Mouse (Mus musculus): ENCODE measurements around the gene Mlc1.

Mlc1 gene

GRCm38 (mm10) chr15:88978281-88979137, at the start of gene Mlc1:
TSS of gene Mlc1 (minus strand) at chr15:88979007.
- no peak for DNase-seq

- no peak for DNase-seq
Observed at GRCm38 (mm10) chr15:89020492-89020891, 41.7 kb upstream of the Mlc1 start.

GRCm38 (mm10) chr15:89020085-89020484, 41.3 kb upstream of the Mlc1 start:
- no peak for DNase-seq

GRCm38 (mm10) chr15:89016722-89017121, 37.9 kb upstream of the Mlc1 start:
- DNase-seq: no peak

GRCm38 (mm10) chr15:89007781-89008180, 29.0 kb upstream of the Mlc1 start:
- no peak for DNase-seq

- DNase-seq: no peak
Observed at GRCm38 (mm10) chr15:89007002-89007401, 28.2 kb upstream of the Mlc1 start.

- DNase-seq: no peak
Observed at GRCm38 (mm10) chr15:89001245-89001644, 22.4 kb upstream of the Mlc1 start.

- no peak for DNase-seq
Observed at GRCm38 (mm10) chr15:89000367-89000766, 21.6 kb upstream of the Mlc1 start.

- DNase-seq: no peak
Observed at GRCm38 (mm10) chr15:88999124-88999523, 20.3 kb upstream of the Mlc1 start.

GRCm38 (mm10) chr15:88998636-88999035, 19.8 kb upstream of the Mlc1 start:
- DNase-seq: no peak

- no peak for DNase-seq
Observed at GRCm38 (mm10) chr15:88989236-88989635, 10.4 kb upstream of the Mlc1 start.

GRCm38 (mm10) chr15:88982534-88983079, 3.8 kb upstream of the Mlc1 start, which contains the start of gene Mov10l1:
TSS of gene Mov10l1 (plus strand) at chr15:88982909.
- no peak for DNase-seq

- DNase-seq: no peak
Observed at GRCm38 (mm10) chr15:88979138-88979446, 285 bp upstream of the Mlc1 start.

- DNase-seq: no peak
Observed at GRCm38 (mm10) chr15:88972300-88972699, 6.5 kb downstream of the Mlc1 start.

GRCm38 (mm10) chr15:88964070-88964578, 14.7 kb downstream of the Mlc1 start:
- no peak for DNase-seq

- no peak for DNase-seq
Observed at GRCm38 (mm10) chr15:88957522-88957921, 21.3 kb downstream of the Mlc1 start.

GRCm38 (mm10) chr15:88955342-88955741, 23.5 kb downstream of the Mlc1 start:
- DNase-seq: no peak

GRCm38 (mm10) chr15:88954368-88955072, 24.3 kb downstream of the Mlc1 start, which contains the start of gene Ttll8:
TSS of gene Ttll8 (minus strand) at chr15:88954418.
- DNase-seq: no peak

- no peak for DNase-seq
Observed at GRCm38 (mm10) chr15:88951246-88951645, 27.6 kb downstream of the Mlc1 start.

- no peak for DNase-seq
Observed at GRCm38 (mm10) chr15:88946851-88947250, 32.0 kb downstream of the Mlc1 start.

GRCm38 (mm10) chr15:88943896-88944551, 34.8 kb downstream of the Mlc1 start:
- DNase-seq: no peak

GRCm38 (mm10) chr15:88942783-88943182, 36.0 kb downstream of the Mlc1 start:
- DNase-seq: no peak

GRCm38 (mm10) chr15:88937291-88937650, 41.5 kb downstream of the Mlc1 start:
- DNase-seq: no peak
